Mouse (Mus musculus) stomach, postnatal 0 days (tissue): ENCODE results near the gene C1ra. TPM values are rescaled to one million over a fixed set of nuclear protein-coding genes. Genes with fewer than 3 reads are reported as not detected.
A peak's percentile ranks its signal among the peaks of the same experiment; 100 is the strongest.

Experiments
- ATAC-seq: fragments of 200-750 bp; cut with Nextera tagmentation; 2 replicates; pipeline ENCODE4 v1.8.0; 2017; ENCODE audit not compliant: low FRiP score, low TSS enrichment
- DNase-seq: peaks from one replicate; pipeline ENCODE4 v3.0.0-alpha.2; 2016; ENCODE audit warnings: low spot score
- H3K27ac ChIP-seq: fragments of 300-500 bp; sonication (generic); replicated peaks from 2 replicates; pipeline ENCODE4 v1.5.1; 2014; ENCODE audit warnings: mild to moderate bottlenecking, control low read depth
- H3K27me3 ChIP-seq: fragments of 300-500 bp; sonication (generic); 2 replicates; pipeline ENCODE4 v1.6.1; 2014; ENCODE audit warnings: low read length; ENCODE audit not compliant: control insufficient read depth, insufficient read depth
- H3K36me3 ChIP-seq: fragments of 300-500 bp; sonication (generic); 2 replicates; pipeline ENCODE4 v1.6.1; 2014; ENCODE audit warnings: low read length, mixed read lengths; ENCODE audit not compliant: control insufficient read depth, insufficient read depth
- H3K4me1 ChIP-seq: fragments of 300-500 bp; sonication (generic); replicated peaks from 2 replicates; pipeline ENCODE4 v1.6.1; 2014; ENCODE audit warnings: antibody characterized with exemption; ENCODE audit not compliant: control insufficient read depth, insufficient read depth
- H3K4me2 ChIP-seq: fragments of 300-500 bp; sonication (generic); replicated peaks from 2 replicates; pipeline ENCODE4 v1.6.1; 2014; ENCODE audit warnings: low read depth, mild to moderate bottlenecking, control low read depth, moderate library complexity
- H3K4me3 ChIP-seq: fragments of 300-500 bp; sonication (generic); 2 replicates; pipeline ENCODE4 v1.5.1; 2014; ENCODE audit warnings: low read depth, low read length, control low read depth
- H3K9ac ChIP-seq: fragments of 300-500 bp; sonication (generic); 2 replicates; pipeline ENCODE4 v1.6.1; 2014; ENCODE audit warnings: mild to moderate bottlenecking, low read length, control low read depth, mixed read lengths
- H3K9me3 ChIP-seq: fragments of 300-500 bp; sonication (generic); 2 replicates; pipeline ENCODE4 v1.6.1; 2016; ENCODE audit warnings: low read length; ENCODE audit not compliant: control insufficient read depth
- CTCF ChIP-seq: IDR thresholded peaks from 2 replicates; pipeline ENCODE4 v1.5.1; 2016; ENCODE audit warnings: antibody characterized with exemption, low read depth, mild to moderate bottlenecking, moderate library complexity
- EP300 ChIP-seq: optimal IDR thresholded peaks from 2 replicates; pipeline ENCODE3; 2016; ENCODE audit warnings: antibody characterized with exemption
- WGBS: fragments of 180-500 bp; shearing (Covaris S2); extraction: QIAGEN DNeasy Blood & Tissue Kit; methylation state at CpG from one replicate; pipeline ENCODE4 v1.1.7; 2014; 5-methylcytosine and 5-hydroxymethylcytosine counted together
- polyA plus RNA-seq: library from polyadenylated mRNA; unstranded; fragments of >200 nt; fragmentation: Nextera tagmentation; extraction: Ambion mirVana; gene quantifications from 2 replicates; pipeline ENCODE4 v1.2.1, GENCODE M21; 2015

C1ra gene
- polyA plus RNA-seq, 1 experiment from 2014 or later, result 15.0 TPM

DNA sequence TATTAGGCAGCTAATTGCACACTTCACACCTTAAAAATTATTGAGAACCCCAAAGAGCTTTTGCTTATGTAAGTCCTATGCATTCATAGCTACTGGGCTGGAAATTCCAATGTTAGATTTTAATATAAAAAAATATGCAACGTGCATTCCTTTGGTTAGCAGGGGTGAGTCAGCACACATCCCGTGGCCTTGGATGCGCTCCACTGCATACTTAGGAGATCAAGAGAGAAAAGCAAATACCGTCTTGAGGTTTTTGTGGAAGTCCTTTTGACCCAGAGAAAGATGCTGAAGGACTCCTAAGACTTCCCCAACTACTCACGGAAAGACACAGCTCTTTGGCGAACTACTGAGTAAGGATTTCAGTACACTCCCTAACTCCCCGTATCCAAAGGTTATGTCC is 27.4 kb upstream of the C1ra start:
- Histone ChIP-seq H3K4me2 (no peak overlapping the region), H3K9ac (no peak overlapping the region), H3K4me1 (no peaks in the 10 kb centered on the region), H3K27ac (no peak overlapping the region), H3K4me3 (no peak overlapping the region), H3K36me3 (no peaks in the 10 kb centered on the region), H3K27me3 (no peaks in the 10 kb centered on the region), H3K9me3 (no peaks in the 10 kb centered on the region)
- DNase-seq (no peak), ATAC-seq (no peak)
- 56% methylated on average over 7 of the region's 7 CpGs for WGBS
- TF ChIP-seq CTCF (no peak), EP300 (no peak)

GRCm38 (mm10) chr6:124485414-124486144 is 26.6 kb upstream of the C1ra start:
- no peak for ATAC-seq
- Histone ChIP-seq H3K27me3 (no peaks in the 10 kb centered on the region), H3K36me3 (no peaks in the 10 kb centered on the region), H3K4me1 (no peaks in the 10 kb centered on the region), H3K9ac (no peak overlapping the region), H3K9me3 (no peaks in the 10 kb centered on the region), H3K27ac (no peak overlapping the region), H3K4me3 (no peak overlapping the region), H3K4me2 (0 out of 2 replicates have a peak overlapping the region, but pooled peaks have one; percentile 29)
- no peak for DNase-seq
- 30% methylated on average over 21 of the region's 21 CpGs for WGBS
- TF ChIP-seq CTCF (no peak), EP300 (no peak)

DNA sequence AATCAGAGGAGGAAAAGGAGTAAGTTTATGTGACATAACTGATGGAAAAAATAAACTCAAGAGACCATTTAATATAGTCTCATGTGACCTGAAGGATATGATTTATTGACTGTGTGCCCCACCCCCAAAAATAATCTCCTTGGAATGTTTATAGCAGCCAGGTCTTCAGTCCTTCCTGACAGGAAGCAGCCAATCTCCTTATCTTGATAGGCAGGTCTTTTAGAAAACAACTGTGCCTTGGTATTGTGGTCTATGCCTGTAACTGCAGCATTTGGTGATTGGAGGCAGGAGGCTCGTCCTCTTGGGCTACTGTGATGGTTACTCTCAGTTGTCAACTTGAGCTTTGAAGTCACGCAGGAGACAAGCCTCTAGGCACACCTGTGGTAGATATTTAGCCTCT is 24.7 kb upstream of the C1ra start:
- no peak for ATAC-seq
- 40% methylated on average over 2 of the region's 2 CpGs for WGBS

GRCm38 (mm10) chr6:124488952-124489351 is 23.3 kb upstream of the C1ra start:
- TF ChIP-seq CTCF, result no peak
- no peak for TF ChIP-seq EP300
- Histone ChIP-seq H3K4me1 (no peaks in the 10 kb centered on the region), H3K4me3 (no peak overlapping the region), H3K27ac (no peak overlapping the region), H3K9ac (no peak overlapping the region), H3K27me3 (no peaks in the 10 kb centered on the region), H3K9me3 (no peaks in the 10 kb centered on the region), H3K36me3 (no peaks in the 10 kb centered on the region), H3K4me2 (no peak overlapping the region)
- WGBS, result 78% methylated on average over 4 of the region's 4 CpGs
- no peak for DNase-seq
- ATAC-seq, result no peak

More for the DNA sequence above, 24.7 kb upstream of the C1ra start:
- Histone ChIP-seq H3K9me3 (no peaks in the 10 kb centered on the region), H3K4me2 (no peak overlapping the region), H3K27ac (no peak overlapping the region), H3K27me3 (no peaks in the 10 kb centered on the region), H3K4me1 (no peaks in the 10 kb centered on the region), H3K9ac (no peak overlapping the region), H3K4me3 (no peak overlapping the region), H3K36me3 (no peaks in the 10 kb centered on the region)
- TF ChIP-seq CTCF (no peak), EP300 (no peak)
- DNase-seq, result no peak

GRCm38 (mm10) chr6:124491427-124491826 is 20.8 kb upstream of the C1ra start:
- no peak overlapping the region for H3K4me3 ChIP-seq
- WGBS, result 79% methylated on average over 6 of the region's 6 CpGs
- DNase-seq (no peak), ATAC-seq (no peak)
- no peak overlapping the region for H3K27ac ChIP-seq
- no peak overlapping the region for H3K4me2 ChIP-seq
- no peak for TF ChIP-seq CTCF
- no peak for TF ChIP-seq EP300
- no peaks in the 10 kb centered on the region for H3K9me3 ChIP-seq
- no peaks in the 10 kb centered on the region for H3K4me1 ChIP-seq
- H3K36me3 ChIP-seq, result no peaks in the 10 kb centered on the region
- no peaks in the 10 kb centered on the region for H3K27me3 ChIP-seq
- no peak overlapping the region for H3K9ac ChIP-seq

GRCm38 (mm10) chr6:124492842-124493561 is 19.2 kb upstream of the C1ra start, which contains the start of gene C1rl:
TSS of gene C1rl (plus strand) at chr6:124493113.
- H3K27me3 ChIP-seq, result no peaks in the 10 kb centered on the region
- 23% methylated on average over 4 of the region's 4 CpGs for WGBS
- DNase-seq (peak; percentile 90), ATAC-seq (peak; percentile 96)
- no peaks in the 10 kb centered on the region for H3K36me3 ChIP-seq
- no peak within 1 kb of the TSS for H3K9ac ChIP-seq
- peak within 1 kb of the TSS; percentile 56 for H3K27ac ChIP-seq
- no peak within 1 kb of the TSS for H3K4me2 ChIP-seq
- no peak for TF ChIP-seq EP300
- TF ChIP-seq CTCF, result peak; percentile 89
- H3K9me3 ChIP-seq, result no peaks in the 10 kb centered on the region
- no peak within 1 kb of the TSS for H3K4me3 ChIP-seq
- H3K4me1 ChIP-seq, result no peaks in the 10 kb centered on the region
